13 mouse cellular contexts compared by ENCODE assay signal in the genomic region with DNA sequence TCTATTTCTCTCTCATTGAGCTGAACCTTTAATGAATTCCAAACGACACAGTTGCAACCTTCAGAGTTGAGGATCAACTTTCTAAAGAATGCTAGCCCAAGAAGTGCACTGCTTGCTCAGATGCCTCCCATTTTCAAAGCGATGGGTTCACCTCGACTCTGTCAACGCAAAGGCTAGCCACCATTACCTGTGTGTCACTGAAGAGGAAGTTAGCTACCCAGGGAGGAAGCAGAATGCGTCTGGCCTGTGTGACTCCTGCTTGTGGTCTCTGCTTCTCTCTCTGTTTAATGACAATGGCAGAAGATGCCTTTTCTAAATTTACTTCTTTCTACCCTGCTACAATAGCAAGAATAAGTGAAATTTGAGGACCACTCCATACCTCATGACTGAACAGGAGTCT. TPM values are rescaled to one million over a fixed set of nuclear protein-coding genes. Genes with fewer than 3 reads are reported as not detected.
DNase-seq lines count a peak whose midpoint lies in the region; ATAC-seq and TF ChIP-seq lines count a peak whose summit lies in the region.
"Had no signal": no experiment of that assay in that cellular context is flagged by ENCODE, and none has a peak within 500 bp of the region (broad histone marks: within the 10 kb centered on the region; RNA-seq: fewer than 3 reads in every experiment).

No protein-coding gene starts in this region.

- WGBS in thymus, adult 2 months, result 7% methylated on average over 5 of the region's 5 CpGs
- 80% methylated on average over 5 of the region's 5 CpGs for WGBS in hindbrain, embryonic 12.5 days

- H3K4me2 ChIP-seq in hindbrain, embryonic 12.5 days (replicated peaks), result no peak overlapping the region
- H3K4me2 ChIP-seq: heart, embryonic 11.5 days; hindbrain, embryonic 13.5 days; liver, embryonic 13.5 days had no signal

- H3K27me3 ChIP-seq in thymus, adult 2 months (ENCODE audit: control insufficient read depth, insufficient read depth, low read length), result no peaks in the 10 kb centered on the region
- H3K27me3 ChIP-seq in hindbrain, embryonic 12.5 days, result no peaks in the 10 kb centered on the region
- H3K27me3 ChIP-seq: hindbrain, embryonic 13.5 days had no signal

- ATAC-seq in inflammation-experienced regulatory T-cells, adult 6 months, result peak; percentile 47
- no peak for ATAC-seq in hindbrain, embryonic 12.5 days (ENCODE audit: low FRiP score)

- intact Hi-C loops in gastrocnemius, adult 2 months (cut with DNase I), result no loop called here
- intact Hi-C loops in gastrocnemius, postnatal 36 days (cut with DNase I), result no loop called here

- H3K9me3 ChIP-seq in hindbrain, embryonic 12.5 days (replicated peaks), result no peaks in the 10 kb centered on the region
- H3K9me3 ChIP-seq: hindbrain, embryonic 13.5 days; liver, embryonic 13.5 days had no signal

- no peak for DNase-seq in gastrocnemius, adult 2 months
- DNase-seq in gastrocnemius, postnatal 36 days, result no peak
- no peak for DNase-seq in thymus, adult 2 months
- no peak for DNase-seq in thymus, postnatal 25 days
- DNase-seq in thymus, postnatal 4 days, result peak; percentile 40
- DNase-seq in embryo, embryonic 11 days, result no peak
- DNase-seq: cerebellum, adult 8-10 months; liver, embryonic 13.5 days had no signal

- TF ChIP-seq POLR2A in thymus, adult 2 months (IDR thresholded peaks at IDR 0.05; ENCODE audit: control insufficient read depth, extremely low read depth, insufficient read depth, low read length, poor library complexity), result no peak

- TF ChIP-seq CTCF in gastrocnemius, adult 2 months (IDR thresholded peaks at IDR 0.05), result no peak
- TF ChIP-seq CTCF in thymus, adult 2 months (IDR thresholded peaks at IDR 0.05; ENCODE audit: borderline replicate concordance, control insufficient read depth, extremely low read depth, insufficient read depth, low read length, poor library complexity), result no peak

- H3K4me3 ChIP-seq in gastrocnemius, adult 2 months, result no peak overlapping the region
- H3K4me3 ChIP-seq in thymus, adult 2 months (ENCODE audit: control insufficient read depth, insufficient read depth, low read length), result no peak overlapping the region
- H3K4me3 ChIP-seq in hindbrain, embryonic 12.5 days, result no peak overlapping the region
- H3K4me3 ChIP-seq: hindbrain, embryonic 13.5 days; liver, embryonic 13.5 days; myocyte had no signal

- H3K27ac ChIP-seq in gastrocnemius, adult 2 months, result peak overlapping the region; percentile 64
- peak overlapping the region; percentile 88 for H3K27ac ChIP-seq in thymus, adult 2 months (ENCODE audit: control insufficient read depth, insufficient read depth, low read length)
- H3K27ac ChIP-seq in hindbrain, embryonic 12.5 days, result no peak overlapping the region
- H3K27ac ChIP-seq: hindbrain, embryonic 13.5 days; liver, embryonic 13.5 days had no signal

- peaks cover 65% of the 10 kb centered on the region for H3K4me1 ChIP-seq in thymus, adult 2 months (replicated peaks; ENCODE audit: control insufficient read depth, insufficient read depth, low read length)
- H3K4me1 ChIP-seq in hindbrain, embryonic 12.5 days, result peaks cover 6% of the 10 kb centered on the region; the same call in 1 of the 2 replicates

- no peak overlapping the region for H3K9ac ChIP-seq in hindbrain, embryonic 12.5 days
- H3K9ac ChIP-seq: hindbrain, embryonic 13.5 days; liver, embryonic 13.5 days had no signal

- H3K36me3 ChIP-seq in thymus, adult 2 months (ENCODE audit: control insufficient read depth, insufficient read depth, low read length), result no peaks in the 10 kb centered on the region
- H3K36me3 ChIP-seq in hindbrain, embryonic 12.5 days, result no peaks in the 10 kb centered on the region
- H3K36me3 ChIP-seq: hindbrain, embryonic 13.5 days; liver, embryonic 13.5 days had no signal

RNA-seq across cellular contexts. Expression of a gene that starts 42.6 kb away (rescaled TPM):
- 1 to 10 TPM; 7.9 to 8.5 TPM for total RNA-seq in gastrocnemius, adult 2 months (2021)
- 1 to 10 TPM; 6.8 to 9.1 TPM for total RNA-seq in gastrocnemius, postnatal 36 days (2021)
- polyA plus RNA-seq in thymus, adult 2 months (2012; rRNA removed), result 28.5 and 33.9 TPM in 2 replicates
- 100 to 1,000 TPM; 101 to 137 (median 110) TPM for polyA plus RNA-seq in inflammation-experienced regulatory T-cells, adult 6 months (2017; shearing (Covaris generic))
- polyA plus RNA-seq in hindbrain, embryonic 12.5 days (2016; fragmentation: Nextera tagmentation; extraction: Ambion mirVana), result 24.4 and 26.4 TPM in 2 replicates
- polyA plus RNA-seq: myocyte had no signal
